Comparison of ENCODE assay signal across 7 mouse cellular contexts in the genomic region with DNA sequence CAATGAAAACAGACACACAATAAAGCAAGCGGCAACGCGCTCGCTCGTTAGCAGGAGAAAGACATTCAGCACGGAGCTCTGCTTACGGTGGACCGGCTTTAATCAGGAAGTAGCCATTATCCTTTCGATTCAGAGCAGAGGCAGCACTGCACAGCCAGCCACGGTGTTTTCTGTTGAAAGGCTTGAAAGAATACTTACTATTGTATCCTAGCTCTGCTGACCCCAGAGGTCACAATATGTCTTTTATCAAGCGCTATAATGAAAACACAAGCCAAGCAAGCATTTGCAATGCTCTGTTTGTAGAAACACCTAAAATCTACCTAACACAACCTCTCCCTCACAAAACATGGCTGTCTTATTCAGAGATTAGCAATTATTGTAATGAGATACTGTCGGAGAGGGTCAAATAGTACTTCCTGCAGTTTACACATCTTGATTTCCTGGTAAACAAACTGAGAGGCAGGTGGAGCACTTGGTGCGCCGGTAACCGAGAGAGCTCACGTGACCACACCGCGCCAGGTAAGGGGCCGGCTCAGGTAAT.
DNase-seq lines count a peak whose midpoint lies in the region; ATAC-seq and TF ChIP-seq lines count a peak whose summit lies in the region.

No protein-coding gene starts in this region.

- peak overlapping the region; percentile 49 for H3K4me2 ChIP-seq in lung, embryonic 15.5 days

- H3K9ac ChIP-seq in lung, embryonic 15.5 days = peak overlapping the region; percentile 31; the same call in 1 of the 2 replicates

- H3K9me3 ChIP-seq in lung, embryonic 15.5 days = no peaks in the 10 kb centered on the region

- 27% methylated on average over 19 of the region's 19 CpGs for WGBS in lung, embryonic 15.5 days

- ATAC-seq in erythroblast, adult 5-6 weeks (replicated peaks; ENCODE audit: low FRiP score, poor library complexity, severe bottlenecking) = peak; percentile 71; the same call in 1 of the 2 replicates
- ATAC-seq in hematopoietic stem cell, adult 5-6 weeks (replicated peaks in 1 of 2; ENCODE audit: insufficient read depth in 1 of 2, low FRiP score in 2 of 2, low TSS enrichment in 1 of 2, low read depth in 1 of 2, poor library complexity in 2 of 2, severe bottlenecking in 2 of 2) = peak; percentile 89 to 94
- no peak for ATAC-seq in lung, embryonic 15.5 days (ENCODE audit: borderline replicate concordance, extremely low read depth, low FRiP score, low TSS enrichment)
- peak; percentile 69 for ATAC-seq in neutrophil, adult 5-6 weeks (ENCODE audit: extremely low read depth, insufficient number of reproducible peaks, low FRiP score, poor library complexity, severe bottlenecking)

- peaks cover 5% of the 10 kb centered on the region; the same call in 1 of the 2 replicates for H3K4me1 ChIP-seq in lung, embryonic 15.5 days

- H3K4me3 ChIP-seq in lung, embryonic 15.5 days = peak overlapping the region; percentile 38

- no peaks in the 10 kb centered on the region for H3K36me3 ChIP-seq in lung, embryonic 15.5 days

- no peaks in the 10 kb centered on the region for H3K27me3 ChIP-seq in lung, embryonic 15.5 days

- peak; percentile 13 for DNase-seq in MEL-GATA-1-ER (ENCODE audit: extremely low read depth, low read depth)
- DNase-seq in brain, embryonic 14.5 days (ENCODE audit: low read depth) = peak; percentile 87
- peak; percentile 33 for DNase-seq in layer of hippocampus, adult 9-11 months

- no peak overlapping the region for H3K27ac ChIP-seq in lung, embryonic 15.5 days

- TF ChIP-seq POLR2A in brain, embryonic 14.5 days (IDR thresholded peaks at IDR 0.05; ENCODE audit: borderline replicate concordance, extremely low read depth, insufficient read depth, insufficient read length, poor library complexity, severe bottlenecking) = no peak

- no peak for TF ChIP-seq CTCF in brain, embryonic 14.5 days (IDR thresholded peaks at IDR 0.05; ENCODE audit: borderline replicate concordance, extremely low read depth, insufficient read depth, insufficient read length)

Comparison
In these comparisons a context has a peak if more than half of its experiments do, and no peak if none do; other contexts are left out.
1. DNase-seq: peak in every context shown above with its lines; median percentile 87 in brain, embryonic 14.5 days; 33 in layer of hippocampus, adult 9-11 months; 13 in MEL-GATA-1-ER.